Mouse (Mus musculus): Measurements from ENCODE around the gene Krba1.

The Krba1 gene

GRCm38 (mm10) chr6:48423336-48423735 lies 27.9 kb downstream of the Krba1 start:
- in situ Hi-C loops (cut with MboI; ENCODE audit: unreplicated experiment in 2 of 2), result no loop called here

- in situ Hi-C loops (cut with MboI; ENCODE audit: unreplicated experiment in 2 of 2), result no loop called here
Measured at GRCm38 (mm10) chr6:48424074-48424473, 28.7 kb downstream of the Krba1 start.

- in situ Hi-C loops (cut with MboI; ENCODE audit: unreplicated experiment in 2 of 2), result no loop called here
Measured at GRCm38 (mm10) chr6:48426956-48427355, 31.6 kb downstream of the Krba1 start.

- in situ Hi-C loops (cut with MboI; ENCODE audit: unreplicated experiment in 2 of 2), result no loop called here
Measured at GRCm38 (mm10) chr6:48428769-48429557, 33.6 kb downstream of the Krba1 start.

GRCm38 (mm10) chr6:48430748-48431147 lies 35.4 kb downstream of the Krba1 start:
- in situ Hi-C loops (cut with MboI; ENCODE audit: unreplicated experiment in 2 of 2), result no loop called here

GRCm38 (mm10) chr6:48432893-48433816 lies 37.8 kb downstream of the Krba1 start:
- in situ Hi-C loops (cut with MboI; ENCODE audit: unreplicated experiment in 2 of 2), result no loop called here

- in situ Hi-C loops (cut with MboI; ENCODE audit: unreplicated experiment in 2 of 2), result no loop called here
Measured at GRCm38 (mm10) chr6:48434651-48435050, 39.3 kb downstream of the Krba1 start.

- in situ Hi-C loops (cut with MboI; ENCODE audit: unreplicated experiment in 2 of 2), result no loop called here
Measured at GRCm38 (mm10) chr6:48435111-48435510, 39.7 kb downstream of the Krba1 start.

GRCm38 (mm10) chr6:48435706-48436349 lies 40.4 kb downstream of the Krba1 start:
- in situ Hi-C loops (cut with MboI; ENCODE audit: unreplicated experiment in 2 of 2), result no loop called here

- in situ Hi-C loops (cut with MboI; ENCODE audit: unreplicated experiment in 2 of 2), result no loop called here
Measured at GRCm38 (mm10) chr6:48437679-48438376, 42.4 kb downstream of the Krba1 start.

- in situ Hi-C loops (cut with MboI; ENCODE audit: unreplicated experiment in 2 of 2), result no loop called here
Measured at GRCm38 (mm10) chr6:48438475-48439125, 43.2 kb downstream of the Krba1 start.

- in situ Hi-C loops (cut with MboI; ENCODE audit: unreplicated experiment in 2 of 2), result no loop called here
Measured at GRCm38 (mm10) chr6:48439654-48440053, 44.3 kb downstream of the Krba1 start.

GRCm38 (mm10) chr6:48440306-48441014 lies 45.1 kb downstream of the Krba1 start:
- in situ Hi-C loops (cut with MboI; ENCODE audit: unreplicated experiment in 2 of 2), result no loop called here

GRCm38 (mm10) chr6:48443592-48444309 lies 48.4 kb downstream of the Krba1 start:
- in situ Hi-C loops (cut with MboI; ENCODE audit: unreplicated experiment in 2 of 2), result no loop called here

- in situ Hi-C loops (cut with MboI; ENCODE audit: unreplicated experiment in 2 of 2), result no loop called here
Measured at GRCm38 (mm10) chr6:48444310-48445180, 49.2 kb downstream of the Krba1 start.

- in situ Hi-C loops (cut with MboI; ENCODE audit: unreplicated experiment in 2 of 2), result no loop called here
Measured at GRCm38 (mm10) chr6:48445181-48446101, 50.1 kb downstream of the Krba1 start, which contains the start of gene Zfp467. Gene Zfp467, minus strand, starts transcription at chr6:48445825.

GRCm38 (mm10) chr6:48446256-48446655 lies 50.9 kb downstream of the Krba1 start:
- in situ Hi-C loops (cut with MboI; ENCODE audit: unreplicated experiment in 2 of 2), result no loop called here
